Mouse (Mus musculus) heart, adult 2 months (tissue): ENCODE data around the gene Nfkbie.

Source experiments
- CTCF ChIP-seq: fragments of 200-600 bp; IDR thresholded peaks from 2 replicates; pipeline ENCODE4 v1.8.1; 2022; ENCODE audit warnings: antibody characterized with exemption, mild to moderate bottlenecking, moderate library complexity
- EP300 ChIP-seq: fragments of 200-500 bp; IDR thresholded peaks from 2 replicates; pipeline ENCODE4 v1.6.1; 2011; ENCODE audit warnings: low read depth, low read length, control low read depth; ENCODE audit not compliant: insufficient read depth
- POLR2A ChIP-seq: fragments of 200-500 bp; IDR thresholded peaks from 2 replicates; pipeline ENCODE4 v1.6.1; 2011; ENCODE audit warnings: mild to moderate bottlenecking, low read depth, low read length, control low read depth; ENCODE audit not compliant: insufficient read depth

GRCm38 (mm10) chr17:45544873-45545277 is 10.6 kb upstream of the Nfkbie start:
- TF ChIP-seq CTCF (no peak), EP300 (no peak), POLR2A (no peak)
